Mouse (Mus musculus) bone marrow, adult 2 months (tissue): ENCODE measurements around the gene Ttc8. TPM values are rescaled to one million over a fixed set of nuclear protein-coding genes. Genes with fewer than 3 reads are reported as not detected.
"Not testable (repeated sequence)": the region's sequence is repeated elsewhere in the genome, so short reads cannot be mapped to it uniquely, and the experiment has no call there.

Experiments
- H3K27ac ChIP-seq: fragments of 200-500 bp; 2 replicates; pipeline ENCODE4 v1.5.1; 2012; ENCODE audit warnings: low read depth, mild to moderate bottlenecking, control low read depth, inconsistent platforms, low read length; ENCODE audit not compliant: control insufficient read depth, poor library complexity, insufficient read depth
- H3K4me1 ChIP-seq: fragments of 200-500 bp; 2 replicates; pipeline ENCODE4 v1.6.1; 2011; ENCODE audit warnings: low read length; ENCODE audit not compliant: control insufficient read depth, insufficient read depth
- H3K4me3 ChIP-seq: fragments of 200-500 bp; replicated peaks from 2 replicates; pipeline ENCODE3; 2011; ENCODE audit warnings: mild to moderate bottlenecking, low read depth, low read length, control low read depth; ENCODE audit not compliant: control insufficient read depth
- CTCF ChIP-seq: fragments of 200-500 bp; IDR thresholded peaks from 2 replicates; pipeline ENCODE4 v1.5.1; 2011; ENCODE audit warnings: low read length, control low read depth; ENCODE audit not compliant: control insufficient read depth, insufficient read depth
- POLR2A ChIP-seq: fragments of 200-500 bp; IDR thresholded peaks from 2 replicates; pipeline ENCODE4 v1.6.1; 2011; ENCODE audit warnings: low read depth, mild to moderate bottlenecking, control low read depth, low read length, borderline replicate concordance; ENCODE audit not compliant: control insufficient read depth
- WGBS: fragments of 180-500 bp; shearing (Covaris S2); methylation state at CpG from one replicate; pipeline ENCODE4 v1.1.7; 2018; 5-methylcytosine and 5-hydroxymethylcytosine counted together
- polyA plus RNA-seq: library from polyadenylated mRNA; stranded (reverse); fragments of >200 nt; gene quantifications from 2 replicates; pipeline ENCODE4 v1.2.4, GENCODE M21; 2011; ENCODE audit warnings: low replicate concordance; ENCODE audit not compliant: missing spikeins, insufficient read depth, insufficient read length

Ttc8 gene
- polyA plus RNA-seq, 1 experiment = 2.1 TPM

DNA sequence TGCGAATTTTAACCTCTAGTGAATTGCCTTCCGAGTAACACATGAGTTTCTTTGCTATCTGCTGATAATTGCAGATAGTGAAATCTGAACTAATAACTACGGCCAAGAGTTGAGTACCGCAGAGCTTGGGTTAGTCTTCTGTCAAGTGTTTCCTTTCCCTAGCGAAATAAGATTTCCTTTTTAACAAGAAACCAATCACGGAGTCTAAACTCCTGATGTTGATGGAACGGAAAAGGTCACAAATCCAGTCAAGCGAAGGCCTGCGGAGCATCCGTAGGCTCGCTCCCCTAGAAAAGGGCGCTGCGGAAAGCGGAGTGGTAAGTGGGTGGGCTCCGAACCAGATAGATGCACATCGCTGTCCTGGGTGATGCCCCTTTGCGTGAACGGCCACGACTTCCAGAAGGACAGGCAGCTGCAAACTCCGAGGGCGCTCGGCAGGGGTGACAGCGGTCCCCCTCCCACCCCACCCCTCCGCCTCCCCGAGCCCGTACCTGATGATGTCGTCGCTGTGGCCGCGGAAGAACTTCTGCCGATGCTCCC is 20.0 kb upstream of the Ttc8 start:
- TF ChIP-seq CTCF = no peak
- TF ChIP-seq POLR2A = no peak
- H3K4me3 ChIP-seq = peak overlapping the region; percentile 77
- no peaks in the 10 kb centered on the region for H3K4me1 ChIP-seq
- no peak overlapping the region for H3K27ac ChIP-seq
- WGBS = 3% methylated on average over 31 of the region's 31 CpGs

DNA sequence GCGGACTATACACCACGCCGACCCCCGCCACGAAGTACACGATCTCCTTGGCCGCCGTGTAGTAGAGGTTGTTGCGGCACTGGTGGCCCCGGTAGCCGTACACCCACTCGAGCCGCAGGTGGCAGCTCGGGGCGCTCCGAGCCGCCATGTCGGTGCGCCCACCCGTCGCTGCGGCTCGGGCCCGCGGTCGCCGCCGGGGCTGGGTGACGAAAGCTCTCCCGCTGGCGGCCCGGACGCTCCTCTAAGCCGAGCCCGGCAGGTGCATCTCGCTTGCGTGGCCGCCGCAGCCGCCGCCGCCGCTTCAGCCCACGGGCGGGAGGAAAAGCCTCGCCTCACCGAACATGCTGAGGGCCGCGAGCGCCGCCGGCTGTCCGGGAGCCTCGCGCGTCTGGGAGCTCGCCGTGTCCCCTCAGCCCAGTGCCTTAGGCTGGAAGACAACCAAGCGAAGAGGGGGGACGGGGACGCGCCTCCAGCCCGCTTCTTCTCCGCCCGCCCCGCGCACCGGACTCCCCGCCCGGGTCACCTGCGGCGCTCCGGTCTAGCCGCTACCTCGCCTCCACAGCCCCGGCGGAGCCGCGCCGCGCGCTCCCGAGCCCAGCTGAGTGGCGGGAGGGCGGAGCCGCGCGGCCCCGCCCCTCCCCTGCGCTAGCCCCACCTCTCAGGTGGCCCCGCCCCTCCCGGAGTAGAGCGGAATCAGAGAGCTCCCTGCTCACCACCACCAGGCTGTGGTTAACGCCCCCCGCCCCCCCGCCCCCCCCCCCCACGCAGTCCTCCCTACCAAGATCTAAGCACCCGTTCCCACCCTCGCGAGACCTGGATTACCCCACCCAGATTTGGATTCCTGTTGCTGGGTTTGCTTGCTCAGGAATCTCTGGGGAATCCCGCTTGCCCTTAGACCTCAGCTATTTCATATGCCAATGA is 19.2 kb upstream of the Ttc8 start, which contains the start of gene Eml5:
Gene Eml5, minus strand, starts transcription at position 604 of the 921 bp plus-strand sequence.
- Histone ChIP-seq H3K4me1 (no peaks in the 10 kb centered on the region), H3K27ac (peak within 1 kb of the TSS; percentile 65; the same call in 1 of the 2 replicates), H3K4me3 (peak within 1 kb of the TSS; percentile 77)
- TF ChIP-seq CTCF = no peak
- peak; percentile 0; the same call in 1 of the 2 replicates for TF ChIP-seq POLR2A
- under 1% methylated on average over 93 of the region's 101 CpGs for WGBS

DNA sequence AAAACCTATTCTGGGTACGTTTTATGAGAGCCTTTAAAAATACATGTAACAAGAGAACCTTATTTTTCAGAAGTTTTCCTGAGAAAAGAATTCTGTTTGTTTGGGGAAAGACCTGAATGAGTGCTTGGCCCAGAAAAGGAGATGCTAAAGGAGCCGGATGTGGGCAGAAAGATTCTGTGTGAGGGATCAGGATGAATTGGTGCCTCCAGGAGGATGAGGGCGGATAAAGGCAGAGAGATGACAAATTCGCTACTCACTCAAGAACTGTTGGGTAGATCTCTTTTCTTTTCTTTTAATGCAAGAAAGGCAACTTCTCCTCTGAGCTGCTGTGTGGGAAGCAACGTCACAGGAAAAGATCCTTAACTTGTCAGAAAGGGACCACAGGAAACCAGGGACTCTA is 14.9 kb upstream of the Ttc8 start:
- WGBS = 50% methylated on average over 5 of the region's 5 CpGs
- TF ChIP-seq CTCF (no peak), POLR2A (no peak)
- Histone ChIP-seq H3K4me1 (no peaks in the 10 kb centered on the region), H3K27ac (no peak overlapping the region), H3K4me3 (no peak overlapping the region)

DNA sequence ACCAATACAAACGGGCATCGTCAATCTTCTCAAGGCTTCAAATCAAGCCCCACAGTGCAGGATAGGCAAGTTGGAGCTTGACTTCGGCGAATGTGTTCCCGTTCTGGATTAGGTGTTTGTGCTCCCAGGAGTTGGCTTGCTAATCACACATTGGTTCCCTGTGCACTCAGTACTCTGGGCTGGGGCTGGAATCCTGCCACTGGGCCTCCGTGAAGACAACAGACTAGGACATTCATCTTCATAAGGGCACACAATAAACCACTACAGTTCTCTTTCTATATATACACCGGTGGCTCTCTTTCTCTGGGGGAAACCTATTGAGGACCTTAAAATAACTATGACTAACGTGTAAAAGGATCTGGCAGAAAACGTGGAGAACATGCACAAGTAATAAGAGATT is 10.3 kb upstream of the Ttc8 start:
- Histone ChIP-seq H3K27ac (no peak overlapping the region), H3K4me3 (no peak overlapping the region), H3K4me1 (no peaks in the 10 kb centered on the region)
- no peak for TF ChIP-seq CTCF
- TF ChIP-seq POLR2A = no peak
- 74% methylated on average over 9 of the region's 9 CpGs for WGBS

DNA sequence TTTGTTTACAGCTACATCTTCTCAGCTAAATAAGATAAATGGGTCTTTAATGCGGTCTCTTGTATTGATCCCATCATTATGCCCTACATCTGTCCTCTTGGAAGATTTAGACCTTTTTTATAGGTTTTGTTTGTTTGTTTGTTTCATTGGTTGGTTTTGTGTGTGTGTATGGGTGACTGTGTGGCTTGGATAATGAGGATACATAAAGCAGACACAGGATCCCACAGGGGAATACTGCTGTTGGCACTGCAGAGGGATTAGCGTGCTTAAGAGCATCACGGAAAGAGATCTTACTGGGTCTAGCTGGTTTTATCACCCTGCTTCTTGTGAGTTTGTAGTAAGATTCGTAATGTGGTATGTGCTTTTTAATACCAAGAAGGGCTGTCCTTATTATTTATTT is 10.8 kb downstream of the Ttc8 start:
- TF ChIP-seq POLR2A (no peak), CTCF (no peak)
- no peak overlapping the region for H3K27ac ChIP-seq
- no peak overlapping the region for H3K4me3 ChIP-seq
- WGBS = 83% methylated on average over 4 of the region's 4 CpGs
- H3K4me1 ChIP-seq = no peaks in the 10 kb centered on the region

DNA sequence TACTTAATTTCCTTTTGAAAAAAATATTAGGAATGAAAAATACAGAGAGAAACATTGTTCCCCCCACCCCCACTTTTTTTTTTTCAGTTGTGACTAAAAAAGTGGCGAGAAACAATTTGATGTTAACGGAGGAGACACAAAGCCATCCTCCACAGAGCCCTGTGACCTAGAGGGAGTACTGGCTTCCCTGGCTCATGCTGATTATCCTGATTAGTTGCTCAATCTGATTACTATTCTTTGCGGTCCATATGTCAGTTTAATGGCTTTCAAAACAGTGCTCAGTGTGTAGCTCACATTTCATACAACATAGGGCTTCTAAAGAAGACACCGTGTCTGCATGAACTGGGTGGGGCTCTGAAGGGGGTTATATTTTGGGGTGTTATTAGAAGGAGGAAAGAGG is 12.1 kb downstream of the Ttc8 start:
- Histone ChIP-seq H3K4me1 (no peaks in the 10 kb centered on the region), H3K27ac (no peak overlapping the region), H3K4me3 (no peak overlapping the region)
- no peak for TF ChIP-seq CTCF
- no peak for TF ChIP-seq POLR2A
- WGBS = 81% methylated on average over 4 of the region's 4 CpGs

DNA sequence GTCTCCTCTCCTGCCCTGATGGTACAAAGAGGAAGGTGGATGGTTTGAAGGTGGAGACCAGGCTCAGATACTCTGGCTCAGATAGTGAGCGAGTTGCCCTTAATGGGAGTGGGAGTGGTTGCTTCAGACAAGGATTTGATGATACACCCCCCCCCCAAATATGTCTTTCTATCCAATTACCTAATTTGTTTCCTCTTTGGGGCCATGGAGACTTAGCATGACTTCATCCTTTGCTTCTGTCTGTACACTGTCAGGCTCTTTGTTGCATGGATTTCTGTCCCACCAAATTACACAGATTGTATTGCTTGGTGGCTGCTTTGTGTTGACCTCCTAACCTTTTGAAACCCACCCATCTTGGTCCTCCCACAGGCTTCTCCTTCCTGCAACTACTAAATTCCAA is 12.5 kb downstream of the Ttc8 start:
- WGBS = 85% methylated on average over 1 of the region's 1 CpGs
- TF ChIP-seq POLR2A = no peak
- no peak for TF ChIP-seq CTCF
- no peak overlapping the region for H3K27ac ChIP-seq
- no peak overlapping the region for H3K4me3 ChIP-seq
- H3K4me1 ChIP-seq = no peaks in the 10 kb centered on the region

DNA sequence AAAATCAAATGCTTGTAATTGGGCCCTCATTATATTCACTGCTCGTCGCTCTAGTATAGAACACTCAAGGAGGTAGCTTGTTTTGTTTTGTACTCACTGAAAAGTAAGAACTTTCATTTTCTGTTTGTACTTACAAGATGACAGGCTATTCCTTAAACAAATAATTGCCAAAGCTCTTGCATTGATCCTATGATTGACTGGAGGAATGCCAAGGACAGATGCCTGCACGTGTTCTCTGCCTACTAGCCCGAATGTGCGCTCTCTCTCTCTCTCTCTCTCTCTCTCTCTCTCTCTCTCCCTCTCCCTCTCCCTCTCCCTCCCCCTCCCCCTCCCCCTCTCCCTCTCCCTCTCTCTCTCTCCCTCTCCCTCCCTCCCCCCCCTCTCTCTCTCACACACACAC is 30.9 kb downstream of the Ttc8 start:
- H3K4me3 ChIP-seq, H3K4me1 ChIP-seq, H3K27ac ChIP-seq: not testable (repeated sequence)
- WGBS = 82% methylated on average over 5 of the region's 5 CpGs
